Mouse (Mus musculus): ENCODE data around the gene Mindy1.
A peak's percentile ranks its signal among the peaks of the same experiment; 100 is the strongest.

The Mindy1 gene

DNA sequence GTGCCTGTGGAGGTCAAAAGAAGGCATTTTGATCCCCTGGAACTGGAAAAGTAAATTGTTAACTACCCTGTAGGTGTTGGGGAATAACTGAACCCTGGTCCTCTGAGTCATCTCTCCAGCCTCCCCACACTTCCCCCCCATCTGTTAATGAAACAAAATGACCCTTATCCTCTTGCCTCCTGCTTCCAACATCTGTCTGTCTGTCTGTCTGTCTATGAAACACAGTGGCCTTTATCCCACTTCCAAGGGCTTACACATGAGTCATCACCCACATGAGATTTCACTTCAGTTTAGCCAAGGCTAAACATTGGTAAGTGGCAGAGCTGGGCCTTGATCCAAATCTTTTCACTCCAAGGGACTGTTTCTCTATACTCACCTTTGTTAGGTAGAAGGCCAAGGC, 13.3 kb upstream of the Mindy1 start:
- peak; percentile 67 for DNase-seq (ENCODE audit: low spot score)

DNA sequence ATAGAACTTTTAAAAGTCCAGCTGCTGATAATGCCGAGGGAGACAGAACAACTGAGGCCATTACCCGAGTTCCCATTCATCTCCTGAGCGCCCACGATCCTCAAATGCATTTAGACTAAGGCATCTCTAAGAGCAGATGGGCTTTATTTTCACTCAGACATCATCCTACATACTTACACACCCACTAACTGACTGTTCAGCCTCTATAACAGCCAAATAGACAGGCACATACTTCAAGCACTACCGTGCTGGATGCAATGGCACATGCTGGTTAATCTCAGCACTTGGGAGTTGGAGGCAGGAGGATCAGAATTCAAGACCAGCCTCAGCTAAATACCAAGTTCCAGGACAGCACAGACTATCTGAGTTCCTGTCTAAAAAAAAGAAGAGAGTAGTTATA, 11.4 kb upstream of the Mindy1 start:
- no peak for DNase-seq (ENCODE audit: low spot score)

DNA sequence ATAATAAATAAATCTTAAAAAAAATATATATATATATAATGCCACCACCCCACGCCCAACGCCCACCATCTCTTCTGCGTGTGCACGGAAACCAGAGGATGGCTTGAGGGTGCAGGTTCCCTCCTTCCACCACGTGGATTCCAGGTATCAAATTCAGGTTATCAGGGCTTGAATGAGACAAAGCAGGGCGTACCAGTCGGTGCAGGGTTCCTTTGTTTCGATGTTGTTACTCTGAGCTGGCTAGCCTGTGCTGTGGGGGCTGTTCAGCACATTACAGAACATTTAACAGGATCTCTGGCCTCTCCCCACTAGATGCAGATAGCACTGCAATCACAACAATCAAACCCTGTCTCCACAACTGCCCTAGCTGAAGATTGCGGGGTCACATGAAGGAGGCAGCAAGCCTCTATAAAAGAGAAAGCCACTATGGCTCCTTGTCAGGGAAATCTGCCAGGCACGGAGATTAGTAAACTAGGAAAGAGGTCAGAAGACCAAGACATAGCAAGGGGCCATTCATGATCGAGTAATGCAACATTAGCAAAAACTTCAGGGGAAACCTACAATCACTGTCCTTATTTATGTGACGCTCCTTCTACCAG, 10.3 kb upstream of the Mindy1 start:
- DNase-seq (ENCODE audit: low spot score): peak; percentile 78

DNA sequence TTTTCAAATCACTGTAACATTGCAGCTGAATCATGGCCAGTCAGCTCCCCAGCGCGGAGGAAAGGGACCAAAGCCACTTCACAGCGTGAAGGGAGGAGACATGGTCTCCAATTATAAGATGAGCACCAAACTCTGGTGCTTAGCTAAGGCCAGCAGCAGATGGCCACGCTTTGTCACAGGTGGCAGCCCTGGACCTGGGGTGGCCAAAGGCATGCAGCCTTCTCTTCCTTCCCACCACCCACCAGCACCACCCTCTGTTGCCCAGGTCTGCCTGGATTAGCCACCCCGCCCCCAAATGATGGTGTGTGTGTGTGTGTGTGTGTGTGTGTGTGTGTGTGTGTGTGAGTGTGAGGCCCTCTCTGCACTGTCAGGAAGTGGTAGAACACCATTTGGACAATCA, 7.7 kb upstream of the Mindy1 start:
- DNase-seq (ENCODE audit: low spot score): no peak

DNA sequence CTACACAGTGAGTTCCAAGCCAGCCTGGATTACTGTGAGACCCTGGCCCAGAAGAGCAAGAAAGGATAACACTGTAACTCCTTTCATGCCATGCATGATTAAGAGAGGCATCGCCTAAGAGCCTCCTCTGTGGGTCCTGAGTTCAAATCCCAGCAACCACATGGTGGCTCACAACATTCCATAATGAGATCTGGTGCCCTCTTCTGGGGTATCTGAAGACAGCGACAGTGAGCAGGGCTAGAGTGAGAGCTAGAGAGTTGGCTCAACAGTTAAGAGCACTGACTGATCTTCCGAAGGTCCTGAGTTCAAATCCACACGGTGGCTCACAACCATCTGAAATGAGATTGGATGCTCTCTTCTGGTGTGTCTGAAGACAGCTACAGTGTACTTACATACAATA, 6.7 kb upstream of the Mindy1 start:
- no peak for DNase-seq (ENCODE audit: low spot score)

GRCm38 (mm10) chr3:95275161-95275560, 6.0 kb upstream of the Mindy1 start:
- DNase-seq (ENCODE audit: low spot score): no peak

DNA sequence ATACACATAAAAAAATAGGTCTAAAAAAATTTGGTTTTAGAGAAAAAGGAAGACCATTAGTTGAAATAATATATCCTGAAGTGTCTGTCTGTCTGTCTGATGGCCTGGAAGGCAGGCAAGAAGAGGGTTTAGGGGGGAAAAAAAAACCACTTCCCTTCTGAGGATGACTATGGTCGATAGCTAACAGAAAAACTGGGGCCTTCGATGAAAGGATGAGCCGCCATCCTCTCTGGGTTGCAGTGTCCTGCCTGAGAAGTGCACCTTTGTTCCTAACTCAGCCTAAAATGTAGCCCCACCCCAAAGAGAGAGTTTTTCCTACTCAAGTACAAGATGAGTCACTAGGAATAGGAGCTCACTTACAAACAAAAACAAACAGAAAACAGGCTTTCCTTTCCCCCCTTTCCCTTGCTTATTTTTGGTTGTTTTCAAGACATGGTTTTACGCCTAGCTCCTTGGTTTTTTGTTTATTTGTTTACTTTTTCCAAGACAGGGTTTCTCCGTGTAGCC, 4.7 kb upstream of the Mindy1 start:
- no peak for DNase-seq (ENCODE audit: low spot score)

GRCm38 (mm10) chr3:95277149-95277551, 4.0 kb upstream of the Mindy1 start:
- DNase-seq (ENCODE audit: low spot score): no peak

DNA sequence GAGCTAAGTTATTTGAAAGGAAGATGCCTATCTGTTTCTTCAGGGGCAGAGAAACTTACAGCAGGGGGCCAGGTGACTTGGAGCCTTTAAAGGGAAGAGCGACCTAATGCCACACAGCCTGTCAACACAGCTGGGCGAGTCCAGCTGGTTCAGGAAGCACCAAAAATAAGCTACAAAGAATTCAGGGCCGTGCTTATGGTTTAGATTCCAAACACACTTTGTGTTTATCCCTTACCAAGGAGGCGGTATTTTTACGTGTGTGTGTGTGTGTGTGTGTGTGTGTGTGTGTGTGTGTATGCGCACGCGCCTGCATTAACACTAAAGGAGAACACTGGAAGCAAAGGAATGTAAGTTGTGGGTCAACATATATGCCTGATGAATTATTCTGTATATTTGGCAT, 398 bp upstream of the Mindy1 start:
- peak; percentile 53 for DNase-seq (ENCODE audit: low spot score)

- DNase-seq (ENCODE audit: low spot score): peak; percentile 88
Measured at GRCm38 (mm10) chr3:95282381-95282864, 1.3 kb downstream of the Mindy1 start.

- peak; percentile 87 for DNase-seq (ENCODE audit: low spot score)
Measured at GRCm38 (mm10) chr3:95282865-95283588, 1.9 kb downstream of the Mindy1 start.

DNA sequence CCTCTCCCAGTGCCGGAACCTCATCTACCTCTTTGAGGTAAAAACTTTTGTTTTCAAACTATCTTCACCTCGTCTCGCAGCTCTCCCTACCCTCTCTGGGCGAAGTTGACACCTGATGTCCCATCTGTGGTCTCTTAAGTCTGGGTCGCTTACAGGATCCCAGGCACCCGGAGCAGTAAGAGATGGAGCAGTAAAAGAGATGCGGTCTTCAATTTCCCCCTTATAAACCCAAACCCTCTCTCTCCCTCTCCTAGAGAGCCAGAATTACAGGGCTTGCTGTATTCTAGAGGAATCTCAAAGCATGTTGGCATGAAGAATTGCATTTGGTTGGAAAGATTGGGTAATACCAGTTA, 2.4 kb downstream of the Mindy1 start:
- peak; percentile 52 for DNase-seq (ENCODE audit: low spot score)

DNA sequence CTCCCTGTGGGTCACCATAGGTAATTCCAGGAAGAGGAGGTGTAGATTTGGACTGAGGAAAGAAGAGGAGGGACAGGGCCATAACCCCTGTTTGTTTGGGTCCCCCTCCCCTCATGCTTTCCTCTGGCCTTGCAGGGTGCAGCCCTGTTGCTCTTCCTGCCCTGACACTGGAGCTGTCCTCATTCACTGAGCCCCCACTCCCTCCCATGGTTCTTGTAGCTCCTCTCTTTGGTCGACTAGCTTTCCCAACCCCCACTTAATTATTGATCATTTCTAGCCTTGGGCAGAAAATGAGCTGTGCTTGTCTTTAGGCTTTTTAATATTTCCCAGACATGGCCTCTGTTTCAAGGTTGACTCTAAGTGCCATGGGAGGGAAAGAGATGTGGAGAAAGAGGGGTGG, 2.9 kb downstream of the Mindy1 start:
- DNase-seq (ENCODE audit: low spot score): no peak

GRCm38 (mm10) chr3:95284501-95285281, 3.5 kb downstream of the Mindy1 start:
- DNase-seq (ENCODE audit: low spot score): no peak

GRCm38 (mm10) chr3:95285390-95285789, 4.2 kb downstream of the Mindy1 start:
- DNase-seq (ENCODE audit: low spot score): no peak

- no peak for DNase-seq (ENCODE audit: low spot score)
Measured at GRCm38 (mm10) chr3:95286011-95286410, 4.9 kb downstream of the Mindy1 start.

DNA sequence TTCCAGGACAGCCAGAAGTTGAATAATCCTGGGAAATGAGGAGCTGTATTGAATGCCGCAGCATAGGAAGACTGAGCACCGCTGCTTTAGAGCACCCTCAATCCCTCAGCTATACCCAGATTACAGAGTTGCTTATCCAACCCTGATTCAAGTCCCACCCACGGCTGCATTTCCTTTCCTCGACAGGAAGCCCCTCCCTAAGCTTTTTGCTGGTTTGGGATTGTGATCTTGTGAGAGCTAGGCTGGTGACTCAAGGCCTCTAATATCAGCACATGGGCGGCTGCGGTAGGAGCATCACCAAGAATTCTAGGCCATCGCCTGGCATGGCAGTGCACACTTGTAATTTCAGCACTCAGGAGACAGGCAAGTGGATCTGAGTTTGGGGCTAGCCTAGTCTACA, 5.4 kb downstream of the Mindy1 start:
- no peak for DNase-seq (ENCODE audit: low spot score)

DNA sequence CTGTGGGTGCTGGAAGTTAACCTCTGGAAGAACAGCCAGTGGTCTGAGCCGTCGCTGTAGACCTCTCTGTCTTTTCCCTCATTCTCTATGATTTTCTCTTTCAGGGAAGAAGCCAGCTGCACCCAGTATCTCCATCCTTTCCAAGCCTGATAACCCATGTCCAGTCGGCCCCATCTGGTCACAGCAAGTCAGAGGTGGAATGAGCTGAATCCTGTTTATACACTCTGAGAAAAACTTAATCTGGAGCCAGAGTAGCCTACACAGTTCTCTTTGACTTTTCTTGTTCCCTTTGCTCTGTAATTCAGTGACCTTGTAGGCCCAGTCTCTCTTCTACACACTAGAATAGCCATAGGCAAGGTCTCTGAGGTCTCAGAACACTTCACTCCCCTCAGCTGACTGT, 6.4 kb downstream of the Mindy1 start:
- no peak for DNase-seq (ENCODE audit: low spot score)

DNA sequence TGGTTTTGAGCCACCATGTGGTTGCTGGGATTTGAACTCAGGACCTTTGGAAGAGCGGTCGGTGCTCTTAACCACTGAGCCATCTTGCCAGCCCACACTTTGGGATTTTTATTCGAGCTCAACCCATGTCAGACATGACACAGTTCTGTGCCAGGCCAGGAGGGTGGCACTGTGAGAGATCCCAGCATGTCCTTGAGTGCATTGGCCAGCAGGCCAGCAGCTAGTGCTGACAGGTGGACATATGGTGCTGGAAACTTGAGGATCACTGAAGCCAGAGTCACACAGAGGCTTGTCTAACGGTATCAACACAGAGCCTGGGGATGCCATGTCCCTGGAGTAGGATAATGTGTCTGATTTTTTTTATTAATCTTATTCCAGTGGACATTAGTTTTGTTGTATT, 8.3 kb downstream of the Mindy1 start:
- DNase-seq (ENCODE audit: low spot score): no peak

GRCm38 (mm10) chr3:95290156-95290555, 9.0 kb downstream of the Mindy1 start:
- DNase-seq (ENCODE audit: low spot score): no peak

GRCm38 (mm10) chr3:95291041-95291440, 9.9 kb downstream of the Mindy1 start:
- no peak for DNase-seq (ENCODE audit: low spot score)

- DNase-seq (ENCODE audit: low spot score): no peak
Measured at GRCm38 (mm10) chr3:95292899-95293298, 11.8 kb downstream of the Mindy1 start.

- peak; percentile 67 for DNase-seq (ENCODE audit: low spot score)
Measured at GRCm38 (mm10) chr3:95293537-95293936, 12.4 kb downstream of the Mindy1 start.

Data from adipocyte (in vitro differentiated cells).